Mouse (Mus musculus) forebrain, postnatal 0 days (tissue): ENCODE measurements around the gene Zc2hc1c. TPM values are rescaled to one million over a fixed set of nuclear protein-coding genes. Genes with fewer than 3 reads are reported as not detected.
A peak's percentile ranks its signal among the peaks of the same experiment; 100 is the strongest.

Source experiments
- ATAC-seq: fragments of 200-750 bp; cut with Nextera tagmentation; 2 replicates; pipeline ENCODE4 v1.8.0; 2017; ENCODE audit warnings: mild to moderate bottlenecking, moderate library complexity
- DNase-seq: peaks from one replicate; pipeline ENCODE4 v3.0.0-alpha.2; 2015
- H3K27ac ChIP-seq: fragments of 300-500 bp; sonication (generic); 2 replicates; pipeline ENCODE4 v1.5.1; 2014; ENCODE audit warnings: low read depth, mild to moderate bottlenecking, antibody characterized with exemption, low read length, moderate library complexity, mixed read lengths
- H3K27me3 ChIP-seq: fragments of 300-500 bp; sonication (generic); 2 replicates; pipeline ENCODE4 v1.6.1; 2014; ENCODE audit warnings: mild to moderate bottlenecking, low read length, mixed read lengths; ENCODE audit not compliant: insufficient read depth
- H3K36me3 ChIP-seq: fragments of 300-500 bp; sonication (generic); 2 replicates; pipeline ENCODE4 v1.6.1; 2014; ENCODE audit warnings: mild to moderate bottlenecking, moderate library complexity; ENCODE audit not compliant: insufficient read depth
- H3K4me1 ChIP-seq: fragments of 300-500 bp; sonication (generic); 2 replicates; pipeline ENCODE4 v1.6.1; 2014; ENCODE audit warnings: antibody characterized with exemption; ENCODE audit not compliant: insufficient read depth
- H3K4me2 ChIP-seq: fragments of 300-500 bp; sonication (generic); 2 replicates; pipeline ENCODE4 v1.6.1; 2014; ENCODE audit warnings: low read depth, mild to moderate bottlenecking, moderate library complexity
- H3K4me3 ChIP-seq: fragments of 300-500 bp; sonication (generic); 2 replicates; pipeline ENCODE4 v1.5.1; 2014; ENCODE audit warnings: low read depth, low read length, mixed read lengths
- H3K9ac ChIP-seq: fragments of 300-500 bp; sonication (generic); 2 replicates; pipeline ENCODE4 v1.6.1; 2014; ENCODE audit warnings: mild to moderate bottlenecking
- H3K9me3 ChIP-seq: fragments of 300-500 bp; sonication (generic); 2 replicates; pipeline ENCODE4 v1.6.1; 2016; ENCODE audit warnings: low read length
- CTCF ChIP-seq: sonication (generic); IDR thresholded peaks from 2 replicates; pipeline ENCODE4 v1.5.1; 2016; ENCODE audit warnings: antibody characterized with exemption, control low read depth, low read depth
- WGBS: fragments of 180-500 bp; shearing (Covaris S2); extraction: QIAGEN DNeasy Blood & Tissue Kit; methylation state at CpG from one replicate; pipeline ENCODE4 v1.1.7; 2014; 5-methylcytosine and 5-hydroxymethylcytosine counted together
- polyA plus RNA-seq: library from polyadenylated mRNA; unstranded; fragments of >200 nt; fragmentation: Nextera tagmentation; extraction: Ambion mirVana; gene quantifications from 2 replicates; pipeline ENCODE4 v1.2.1, GENCODE M21; 2015
- total RNA-seq: library from RNA; depleted of rRNA; stranded (reverse); fragments of >200 nt; gene quantifications from 2 replicates; pipeline ENCODE4 v1.2.3, GENCODE M21; 2014

Zc2hc1c gene
- total and polyA plus RNA-seq, 2 experiments from 2014 or later, result 1.1 to 1.3 TPM

DNA sequence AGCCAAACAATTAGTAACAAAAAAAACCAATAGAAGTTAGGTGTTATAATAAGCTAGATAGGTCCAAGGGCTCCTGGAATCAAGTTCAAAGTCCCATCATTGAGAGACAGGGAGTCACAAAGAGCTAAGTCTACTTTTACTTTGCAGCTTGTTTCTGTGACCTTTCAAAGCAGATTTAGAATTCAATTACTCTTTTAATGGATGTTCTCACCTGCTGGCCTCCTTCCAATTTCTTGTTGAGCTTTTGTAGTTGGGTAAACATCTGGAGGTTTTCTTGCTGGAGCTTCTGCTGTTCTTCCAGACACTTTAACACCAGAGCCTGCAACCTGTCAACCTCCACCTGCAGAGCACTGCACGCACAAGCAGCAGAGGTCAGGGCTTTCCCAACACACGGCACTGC, 14.9 kb downstream of the Zc2hc1c start:
- ATAC-seq (no peak), DNase-seq (no peak)
- H3K27ac ChIP-seq, result no peak overlapping the region
- H3K4me3 ChIP-seq, result no peak overlapping the region
- no peaks in the 10 kb centered on the region for H3K9me3 ChIP-seq
- H3K27me3 ChIP-seq, result no peaks in the 10 kb centered on the region
- 76% methylated on average over 2 of the region's 2 CpGs for WGBS
- H3K36me3 ChIP-seq, result peaks cover 75% of the 10 kb centered on the region
- no peak overlapping the region for H3K4me2 ChIP-seq
- no peak overlapping the region for H3K9ac ChIP-seq
- TF ChIP-seq CTCF, result no peak
- H3K4me1 ChIP-seq, result no peaks in the 10 kb centered on the region

- Histone ChIP-seq H3K36me3 (peaks cover 89% of the 10 kb centered on the region), H3K4me2 (no peak overlapping the region), H3K27me3 (no peaks in the 10 kb centered on the region), H3K9me3 (no peaks in the 10 kb centered on the region), H3K9ac (no peak overlapping the region), H3K4me1 (no peaks in the 10 kb centered on the region), H3K27ac (no peak overlapping the region; the same call in 1 of the 2 replicates), H3K4me3 (no peak overlapping the region)
- WGBS, result 67% methylated on average over 4 of the region's 4 CpGs
- no peak for TF ChIP-seq CTCF
- ATAC-seq (no peak), DNase-seq (no peak)
Observed at GRCm38 (mm10) chr12:85304725-85305124, 16.3 kb downstream of the Zc2hc1c start.

DNA sequence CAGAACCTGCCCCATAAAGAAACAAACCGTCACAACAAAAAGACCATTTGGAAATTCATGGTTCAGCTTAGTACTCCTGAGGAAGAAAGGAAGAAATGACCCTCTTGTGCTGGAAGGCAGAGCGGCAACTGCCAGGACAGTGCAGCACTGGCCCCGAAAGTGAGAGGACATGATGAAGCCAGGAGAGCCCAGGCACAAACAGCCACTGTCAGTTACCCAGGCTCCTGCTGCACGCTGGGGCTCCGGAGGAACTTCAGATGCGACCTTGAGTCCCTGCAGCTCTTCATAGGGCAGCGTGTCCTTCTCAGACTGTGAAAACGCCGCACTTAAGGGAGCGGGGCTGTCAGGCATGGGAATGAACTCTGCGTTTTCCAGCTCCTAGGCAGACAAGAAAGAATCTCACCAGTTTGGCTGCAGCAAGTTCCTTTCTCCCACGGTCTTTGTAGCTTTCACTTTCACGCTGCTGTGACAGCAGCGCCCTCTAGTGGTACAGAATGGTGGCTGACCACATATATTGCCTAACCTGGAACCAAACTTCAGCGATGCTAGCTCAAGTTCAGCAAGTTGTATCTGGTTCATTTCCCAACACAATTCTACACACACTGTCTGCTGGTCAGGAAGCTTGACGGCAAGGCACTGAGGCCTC, 17.0 kb downstream of the Zc2hc1c start:
- H3K9me3 ChIP-seq, result no peaks in the 10 kb centered on the region
- no peak overlapping the region for H3K4me3 ChIP-seq
- H3K9ac ChIP-seq, result no peak overlapping the region
- peak; percentile 85 for ATAC-seq
- H3K27me3 ChIP-seq, result no peaks in the 10 kb centered on the region
- WGBS, result 51% methylated on average over 16 of the region's 16 CpGs
- no peak overlapping the region for H3K27ac ChIP-seq
- peak; percentile 98 for TF ChIP-seq CTCF
- H3K4me2 ChIP-seq, result no peak overlapping the region
- DNase-seq, result peak; percentile 93
- H3K4me1 ChIP-seq, result no peaks in the 10 kb centered on the region
- H3K36me3 ChIP-seq, result peaks cover 88% of the 10 kb centered on the region

GRCm38 (mm10) chr12:85308651-85309050, 20.3 kb downstream of the Zc2hc1c start:
- 55% methylated on average over 3 of the region's 3 CpGs for WGBS

DNA sequence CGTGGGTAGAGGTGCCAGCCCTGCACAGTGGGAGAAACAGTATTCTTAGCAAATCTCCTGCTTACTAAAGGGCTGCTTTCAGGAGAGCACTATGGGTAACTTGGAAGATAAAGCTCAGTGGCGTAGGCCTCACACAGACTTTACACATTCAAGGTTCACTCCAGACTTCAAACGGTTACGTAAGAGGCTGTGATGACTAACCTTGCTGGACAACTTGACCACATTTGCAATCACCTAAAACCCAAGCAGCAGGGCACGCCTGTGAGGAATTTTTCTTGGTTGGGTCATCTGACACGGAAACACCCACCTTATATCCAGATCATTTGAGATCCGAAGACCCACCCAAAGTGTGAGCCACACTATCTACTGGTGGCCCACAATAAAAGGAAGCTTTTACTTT, 41.8 kb downstream of the Zc2hc1c start:
- Histone ChIP-seq H3K4me2 (no peak overlapping the region), H3K4me1 (no peaks in the 10 kb centered on the region), H3K27ac (no peak overlapping the region), H3K9me3 (no peaks in the 10 kb centered on the region), H3K36me3 (peaks cover 65% of the 10 kb centered on the region), H3K9ac (no peak overlapping the region), H3K4me3 (no peak overlapping the region), H3K27me3 (no peaks in the 10 kb centered on the region)
- WGBS, result 91% methylated on average over 7 of the region's 7 CpGs
- TF ChIP-seq CTCF, result no peak
- DNase-seq (no peak), ATAC-seq (no peak)

More at GRCm38 (mm10) chr12:85308651-85309050, 20.3 kb downstream of the Zc2hc1c start:
- Histone ChIP-seq H3K9me3 (no peaks in the 10 kb centered on the region), H3K27me3 (no peaks in the 10 kb centered on the region), H3K27ac (no peak overlapping the region), H3K9ac (no peak overlapping the region), H3K4me3 (no peak overlapping the region), H3K4me2 (no peak overlapping the region), H3K4me1 (no peaks in the 10 kb centered on the region), H3K36me3 (peaks cover 93% of the 10 kb centered on the region)
- no peak for TF ChIP-seq CTCF
- DNase-seq (no peak), ATAC-seq (no peak)

GRCm38 (mm10) chr12:85337567-85338311, 49.3 kb downstream of the Zc2hc1c start:
- DNase-seq, result no peak
- Histone ChIP-seq H3K4me2 (peak overlapping the region; percentile 73; the same call in 1 of the 2 replicates), H3K4me3 (no peak overlapping the region), H3K4me1 (no peaks in the 10 kb centered on the region), H3K9ac (no peak overlapping the region), H3K9me3 (no peaks in the 10 kb centered on the region), H3K27ac (no peak overlapping the region), H3K36me3 (peaks cover 25% of the 10 kb centered on the region), H3K27me3 (no peaks in the 10 kb centered on the region)
- TF ChIP-seq CTCF, result no peak
- 83% methylated on average over 6 of the region's 6 CpGs for WGBS
- ATAC-seq, result no peak

- no peaks in the 10 kb centered on the region for H3K9me3 ChIP-seq
- DNase-seq (no peak), ATAC-seq (peak; percentile 57)
- H3K9ac ChIP-seq, result peak overlapping the region; percentile 92
- peak overlapping the region; percentile 92 for H3K4me3 ChIP-seq
- H3K4me2 ChIP-seq, result peak overlapping the region; percentile 73
- H3K4me1 ChIP-seq, result no peaks in the 10 kb centered on the region
- no peaks in the 10 kb centered on the region for H3K27me3 ChIP-seq
- H3K36me3 ChIP-seq, result peaks cover 20% of the 10 kb centered on the region
- H3K27ac ChIP-seq, result peak overlapping the region; percentile 80
- TF ChIP-seq CTCF, result no peak
- WGBS, result 3% methylated on average over 40 of the region's 42 CpGs
Observed at GRCm38 (mm10) chr12:85338815-85339214, 50.4 kb downstream of the Zc2hc1c start.
